Mouse (Mus musculus) layer of hippocampus, adult 8-10 months (tissue): Measurements from ENCODE around the gene Yy2. TPM values are rescaled to one million over a fixed set of nuclear protein-coding genes. Genes with fewer than 3 reads are reported as not detected.
A peak's percentile ranks its signal among the peaks of the same experiment; 100 is the strongest.

Experiments
- DNase-seq, 2 experiments: peaks; one replicate each; pipeline ENCODE4 v3.0.0; 2022; ENCODE audit warnings: low spot score in 2 of 2
- total RNA-seq, 4 experiments: library from RNA; stranded (reverse); gene quantifications; 2 replicates each; pipeline ENCODE4 v1.2.4; 2022

Gene Yy2
- under 1 TPM in 1 of 4 experiments, not detected in 3; 0.80 TPM for total RNA-seq

- DNase-seq = no peak
These were observed at the start of gene Yy2 for GRCm38 (mm10) chrX:157568840-157569239. Gene Yy2, minus strand, starts transcription at chrX:157568985.

- peak in 1 of 2 experiments; percentile 9 for DNase-seq
These were observed 44.1 kb upstream of the Yy2 start for GRCm38 (mm10) chrX:157612894-157613293.

- peak in 1 of 2 experiments; percentile 15 for DNase-seq
These were observed 32.7 kb upstream of the Yy2 start for GRCm38 (mm10) chrX:157601450-157601849.

GRCm38 (mm10) chrX:157598186-157598996 lies 29.6 kb upstream of the Yy2 start, which contains the start of gene Mbtps2:
Gene Mbtps2, minus strand, starts transcription at chrX:157598715.
- peak; percentile 20 to 47 for DNase-seq

GRCm38 (mm10) chrX:157597585-157598185 lies 28.9 kb upstream of the Yy2 start:
- peak in 1 of 2 experiments; percentile 3 for DNase-seq

- DNase-seq = no peak
These were observed 28.0 kb upstream of the Yy2 start for GRCm38 (mm10) chrX:157596802-157597201.

- no peak for DNase-seq
These were observed 27.1 kb upstream of the Yy2 start for GRCm38 (mm10) chrX:157595927-157596326.

GRCm38 (mm10) chrX:157594606-157595005 lies 25.8 kb upstream of the Yy2 start:
- no peak for DNase-seq

GRCm38 (mm10) chrX:157587001-157587400 lies 18.2 kb upstream of the Yy2 start:
- no peak for DNase-seq

- DNase-seq = peak in 1 of 2 experiments; percentile 7
These were observed 17.6 kb upstream of the Yy2 start for GRCm38 (mm10) chrX:157586397-157586796.

GRCm38 (mm10) chrX:157579108-157579614 lies 10.4 kb upstream of the Yy2 start:
- DNase-seq = no peak

- no peak for DNase-seq
These were observed 5.9 kb upstream of the Yy2 start for GRCm38 (mm10) chrX:157574683-157575082.

- no peak for DNase-seq
These were observed 5.0 kb downstream of the Yy2 start for GRCm38 (mm10) chrX:157563794-157564193.

- DNase-seq = no peak
These were observed 21.7 kb downstream of the Yy2 start for GRCm38 (mm10) chrX:157547082-157547481.

Other genes with a start within 250 kb of the Yy2 start
- gene Phex, start 153.7 kb downstream of the Yy2 start, total RNA-seq = under 1 TPM; 0.09 to 0.53 (median 0.27) TPM
- gene Sms, start 76.7 kb downstream of the Yy2 start, total RNA-seq = 100 to 1,000 TPM in 1 of 4 experiments, 10 to 100 TPM in 3; 69.7 to 105 (median 90.4) TPM
- gene Mbtps2, start 29.7 kb upstream of the Yy2 start, total RNA-seq = 10 to 100 TPM; 31.0 to 38.8 (median 33.0) TPM
- gene Smpx, start 129.9 kb upstream of the Yy2 start, total RNA-seq = under 1 TPM in 1 of 4 experiments, not detected in 3; 0.55 TPM
- under 1 TPM in 2 of 4 experiments, not detected in 2; 0.24 to 0.27 TPM for gene Klhl34, start 249.4 kb upstream of the Yy2 start, total RNA-seq